Mouse (Mus musculus) right cerebral cortex, postnatal 4 days (tissue): ENCODE results near the gene Surf2.
A peak's percentile ranks its signal among the peaks of the same experiment; 100 is the strongest.
"Not testable (repeated sequence)": the region's sequence is repeated elsewhere in the genome, so short reads cannot be mapped to it uniquely, and the experiment has no call there.

Source experiments
- DNase-seq: peaks from one replicate; pipeline ENCODE4 v3.0.0-alpha.2; 2022

The Surf2 gene

GRCm38 (mm10) chr2:26915927-26916728 is at the start of gene Surf2, which contains the start of gene Surf1:
Surf2 (plus strand) TSS chr2:26916367.
Surf1 (minus strand) TSS chr2:26916530.
- DNase-seq, result peak; percentile 75

DNA sequence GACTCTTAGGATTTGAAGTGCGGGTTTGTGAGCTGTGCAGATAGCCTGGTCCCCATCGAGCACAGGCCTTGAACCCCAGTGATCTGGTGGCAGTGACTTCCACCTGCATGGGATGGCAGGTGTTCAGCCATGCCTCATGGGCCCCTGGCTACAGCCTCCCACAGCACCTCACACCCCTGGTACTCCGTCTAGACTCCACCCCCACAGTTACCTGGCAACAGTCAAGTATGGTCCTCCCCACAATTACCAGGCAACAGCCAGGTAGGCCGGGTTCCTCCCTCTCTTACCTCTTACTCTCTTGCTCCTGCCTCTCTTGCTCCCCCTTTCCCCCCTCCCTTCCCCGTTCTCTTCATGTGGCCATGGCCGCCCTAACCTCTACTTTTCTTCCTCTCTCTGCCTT is 45.5 kb upstream of the Surf2 start:
- no peak for DNase-seq

- no peak for DNase-seq
These were observed 37.6 kb upstream of the Surf2 start for GRCm38 (mm10) chr2:26878571-26878970.

DNA sequence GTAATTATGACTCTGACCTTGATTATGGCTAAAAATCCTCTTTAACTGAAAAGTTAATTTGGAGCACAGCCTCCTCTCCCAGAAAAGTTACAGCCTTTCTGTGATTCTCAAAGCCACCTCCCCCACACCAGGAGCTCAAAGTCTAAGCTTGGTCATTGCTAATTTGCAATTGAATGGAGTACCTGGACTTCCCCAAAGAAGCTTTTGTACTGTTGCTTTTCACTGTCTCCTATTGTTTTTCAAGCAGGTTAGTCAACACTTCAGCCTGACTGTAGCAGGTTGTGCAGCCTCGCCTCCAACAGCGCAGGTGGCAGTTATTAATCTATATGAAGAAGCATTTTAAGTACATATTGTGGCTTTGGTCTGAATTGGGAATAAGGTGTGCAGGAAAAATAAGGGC is 30.6 kb upstream of the Surf2 start:
- not testable (repeated sequence) for DNase-seq

DNA sequence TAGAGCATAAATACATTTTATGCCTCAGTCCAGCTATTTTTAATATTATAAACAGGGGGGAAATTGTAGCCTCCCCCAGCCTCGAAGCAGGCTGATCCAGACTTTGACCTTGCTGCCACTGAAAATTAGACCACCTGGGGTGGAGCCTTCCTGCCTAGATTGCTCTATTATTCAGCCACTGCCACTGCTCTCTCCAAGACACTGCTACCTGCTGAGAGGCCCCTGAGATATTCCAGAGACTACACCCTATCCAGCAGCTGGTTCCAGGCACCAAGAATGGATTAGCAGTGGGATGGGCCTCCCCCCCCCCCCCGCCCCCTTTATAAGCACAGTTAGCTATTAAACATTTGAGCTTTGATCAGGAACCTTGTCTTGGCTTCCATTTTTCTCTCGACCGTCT is 30.0 kb upstream of the Surf2 start:
- DNase-seq, result not testable (repeated sequence)

DNA sequence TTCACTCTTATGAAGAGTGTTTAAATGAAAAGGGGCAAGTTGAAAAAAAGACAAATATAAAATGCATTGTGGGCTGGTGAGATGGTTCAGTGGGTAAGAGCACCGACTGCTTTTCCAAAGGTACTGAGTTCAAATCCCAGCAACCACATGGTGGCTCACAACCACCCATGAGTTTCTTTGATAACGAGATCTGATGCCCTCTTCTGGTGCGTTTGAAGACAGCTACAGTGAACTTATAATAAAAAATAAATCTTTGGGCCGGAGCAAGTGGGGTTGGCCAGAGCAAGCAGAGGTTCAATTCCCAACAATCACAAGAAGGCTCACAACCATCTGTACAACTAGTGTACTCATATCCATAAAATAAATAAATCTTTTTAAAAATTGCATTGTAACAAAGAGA is 20.3 kb upstream of the Surf2 start:
- no peak for DNase-seq

DNA sequence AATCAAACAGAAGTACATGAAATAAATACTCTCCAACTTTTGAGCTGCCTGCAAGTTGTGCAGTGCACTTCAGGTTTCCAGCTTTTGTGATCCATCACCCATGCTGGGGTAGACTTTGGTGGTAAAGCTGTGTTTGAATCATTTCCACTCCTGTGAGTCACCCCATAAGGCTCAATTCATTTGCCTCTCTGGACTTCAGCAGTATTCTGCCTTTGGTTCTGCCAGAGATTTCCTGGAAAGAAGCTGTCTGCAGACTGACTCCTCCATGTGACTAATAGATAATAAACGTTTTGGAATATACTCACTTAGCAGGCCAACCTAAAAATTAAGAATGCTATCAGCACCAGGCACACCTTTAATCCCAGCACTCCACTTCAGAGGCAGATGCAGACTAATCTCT is 15.4 kb upstream of the Surf2 start:
- no peak for DNase-seq

DNA sequence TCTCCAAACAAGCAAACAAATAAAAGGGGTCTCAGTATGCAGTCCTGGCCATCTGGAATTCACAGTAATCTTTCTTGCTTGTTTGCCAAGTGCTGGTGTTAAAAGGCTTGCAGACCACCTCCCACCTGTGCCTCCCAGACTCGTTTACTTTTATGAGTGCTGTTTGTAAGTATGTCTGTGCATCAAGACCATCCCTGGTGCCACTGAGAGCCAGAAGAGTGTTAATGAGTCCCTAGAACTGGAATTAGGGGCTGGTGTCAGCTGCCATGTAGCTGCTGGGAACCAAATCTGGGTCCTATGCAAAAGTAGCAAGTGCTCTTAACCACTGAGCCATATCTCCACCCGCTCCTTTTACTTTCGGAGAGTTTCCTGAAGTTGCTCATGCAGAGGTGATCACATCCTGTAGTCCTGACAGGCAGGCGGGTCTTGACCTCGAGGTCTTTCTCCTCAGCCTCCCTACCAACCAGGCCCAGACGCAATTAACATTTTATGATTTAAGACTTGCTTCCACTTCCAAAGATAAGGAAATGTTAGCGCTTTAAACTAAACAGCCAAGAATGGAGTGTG is 14.2 kb upstream of the Surf2 start:
- no peak for DNase-seq

- peak; percentile 87 for DNase-seq
These were observed 13.5 kb upstream of the Surf2 start, which contains the start of gene Surf6 for GRCm38 (mm10) chr2:26902467-26903220. Surf6 (minus strand) TSS chr2:26902879.

GRCm38 (mm10) chr2:26903311-26903710 is 12.9 kb upstream of the Surf2 start:
- DNase-seq, result no peak

GRCm38 (mm10) chr2:26905936-26906335 is 10.2 kb upstream of the Surf2 start:
- DNase-seq, result no peak

DNA sequence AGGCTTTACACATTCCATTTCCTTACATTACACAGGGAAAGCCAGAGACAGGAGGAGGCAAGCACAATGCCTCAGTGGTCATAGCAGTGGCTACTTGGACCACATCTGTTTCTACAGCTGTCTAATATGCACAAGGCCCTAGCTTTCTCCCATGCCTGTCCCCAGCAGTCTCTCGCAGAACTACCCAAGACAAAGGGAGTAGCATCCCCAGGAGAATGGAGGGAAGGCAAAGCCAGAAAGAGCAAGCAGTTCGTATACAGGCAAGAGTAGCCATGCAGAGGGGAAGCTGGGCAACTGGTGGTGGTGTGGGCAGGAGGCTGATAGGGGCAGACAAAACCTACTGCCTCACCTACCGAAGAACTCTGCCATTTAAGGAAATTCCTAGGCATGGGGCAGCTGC is 9.7 kb upstream of the Surf2 start:
- DNase-seq, result no peak

DNA sequence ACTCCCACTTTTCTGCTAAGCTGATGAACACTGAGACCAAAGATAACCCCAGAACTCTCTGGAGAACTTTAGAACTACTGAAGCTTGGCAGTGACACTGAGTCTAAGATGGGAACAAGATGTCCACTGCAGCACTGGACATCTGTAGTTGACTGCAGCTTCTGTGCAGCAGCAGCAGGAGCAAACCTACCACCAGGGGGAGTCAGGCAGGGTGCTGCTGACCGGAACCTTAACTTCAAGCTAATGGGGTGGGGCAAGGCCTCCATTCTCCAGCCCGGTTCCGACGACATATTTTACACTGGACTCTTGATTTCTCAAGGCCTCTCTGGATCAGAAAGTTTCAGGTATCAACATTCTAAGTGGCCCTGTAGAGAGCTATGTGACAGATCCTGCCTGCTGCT is 9.1 kb upstream of the Surf2 start:
- peak; percentile 41 for DNase-seq

DNA sequence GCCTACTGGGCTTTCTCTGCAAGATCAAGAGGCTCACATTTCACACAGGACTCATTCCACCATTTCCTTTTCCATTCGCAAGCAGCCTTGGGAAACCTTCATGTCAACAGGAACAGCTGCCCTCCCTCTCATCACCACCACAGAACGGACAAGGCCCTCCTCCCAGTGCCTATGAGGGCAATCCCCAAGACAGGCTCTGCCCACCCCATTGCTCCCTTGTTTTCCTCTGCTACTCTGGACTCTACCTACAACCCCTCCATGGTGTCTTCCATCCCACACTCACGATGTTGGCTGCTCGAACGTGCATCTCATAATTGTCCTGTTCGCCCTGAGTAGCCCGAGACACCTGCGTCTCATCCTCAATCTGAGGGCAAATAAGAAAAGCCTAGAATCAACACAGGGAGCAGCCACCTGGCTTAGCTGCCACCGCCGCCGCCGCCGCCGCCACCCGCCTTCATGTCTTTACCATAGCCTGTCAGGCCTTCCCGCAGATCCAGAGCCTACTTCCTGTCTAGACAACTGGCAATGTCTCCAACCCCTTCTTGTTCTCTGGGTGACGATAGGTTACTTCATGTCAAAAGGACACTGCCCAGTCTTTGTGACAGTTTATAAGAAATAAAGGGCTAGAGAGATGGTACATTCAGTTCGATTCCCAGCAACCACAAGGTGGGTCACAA is 7.3 kb upstream of the Surf2 start:
- DNase-seq, result no peak

DNA sequence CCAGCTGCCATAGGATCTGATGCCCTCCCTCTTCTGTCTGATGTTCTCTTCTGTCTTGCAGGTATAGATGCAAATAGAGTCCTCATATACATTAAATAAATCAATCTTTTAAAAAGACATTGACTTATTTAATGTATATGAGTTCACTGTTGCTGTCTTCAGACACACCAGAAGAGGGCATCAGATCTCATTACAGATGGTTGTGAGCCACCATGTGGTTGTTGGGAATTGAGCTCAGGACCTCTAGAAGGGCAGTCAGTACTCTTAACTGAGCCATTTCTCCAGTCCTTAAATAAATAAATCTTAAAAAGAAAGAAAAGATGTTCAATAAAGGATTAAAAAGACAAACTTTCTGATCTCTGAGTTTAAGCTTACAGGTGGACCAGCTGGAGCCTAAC is 6.8 kb upstream of the Surf2 start:
- no peak for DNase-seq

- DNase-seq, result peak; percentile 100
These were observed 5.8 kb upstream of the Surf2 start, which contains the start of the genes Med22 and Rpl7a for GRCm38 (mm10) chr2:26910124-26910993. Med22 (minus strand) TSS chr2:26910677. Rpl7a (plus strand) TSS chr2:26910764.

GRCm38 (mm10) chr2:26910994-26911765 is 5.0 kb upstream of the Surf2 start:
- DNase-seq, result peak; percentile 74

GRCm38 (mm10) chr2:26912253-26912770 is 3.9 kb upstream of the Surf2 start:
- no peak for DNase-seq

- DNase-seq, result no peak
These were observed 2.6 kb upstream of the Surf2 start for GRCm38 (mm10) chr2:26913416-26914147.
